Mouse (Mus musculus) midbrain, embryonic 11.5 days (tissue): Measurements from ENCODE around the gene C4bp. TPM values are rescaled to one million over a fixed set of nuclear protein-coding genes. Genes with fewer than 3 reads are reported as not detected.

Experiments used
- ATAC-seq: fragments of 200-750 bp; cut with Nextera tagmentation; 2 replicates; pipeline ENCODE4 v1.8.0; 2017; ENCODE audit warnings: moderate TSS enrichment, moderate library complexity; ENCODE audit not compliant: low FRiP score
- DNase-seq: peaks from one replicate; pipeline ENCODE4 v3.0.0; 2015; ENCODE audit warnings: low spot score; ENCODE audit errors: missing footprints
- H3K27ac ChIP-seq: fragments of 300-500 bp; sonication (generic); 2 replicates; pipeline ENCODE4 v1.5.1; 2014; ENCODE audit warnings: low read depth, low read length
- H3K27me3 ChIP-seq: fragments of 300-500 bp; sonication (generic); 2 replicates; pipeline ENCODE4 v1.6.1; 2014; ENCODE audit warnings: mild to moderate bottlenecking, low read length, moderate library complexity, mixed read lengths; ENCODE audit not compliant: control insufficient read depth, insufficient read depth
- H3K36me3 ChIP-seq: fragments of 300-500 bp; sonication (generic); 2 replicates; pipeline ENCODE4 v1.6.1; 2014; ENCODE audit warnings: mild to moderate bottlenecking, low read length, moderate library complexity, mixed read lengths; ENCODE audit not compliant: control insufficient read depth, insufficient read depth
- H3K4me1 ChIP-seq: fragments of 300-500 bp; sonication (generic); 2 replicates; pipeline ENCODE4 v1.6.1; 2014; ENCODE audit warnings: low read length; ENCODE audit not compliant: control insufficient read depth, insufficient read depth
- H3K4me2 ChIP-seq: fragments of 300-500 bp; sonication (generic); 2 replicates; pipeline ENCODE4 v1.6.1; 2014; ENCODE audit warnings: mild to moderate bottlenecking, moderate library complexity
- H3K4me3 ChIP-seq: fragments of 300-500 bp; sonication (generic); 2 replicates; pipeline ENCODE4 v1.5.1; 2014; ENCODE audit warnings: low read depth, low read length
- H3K9ac ChIP-seq: fragments of 300-500 bp; sonication (generic); 2 replicates; pipeline ENCODE4 v1.6.1; 2014; ENCODE audit warnings: low read length
- H3K9me3 ChIP-seq: fragments of 300-500 bp; sonication (generic); 2 replicates; pipeline ENCODE4 v1.6.1; 2016; ENCODE audit warnings: low read length; ENCODE audit not compliant: control insufficient read depth
- WGBS: fragments of 180-500 bp; shearing (Covaris S2); extraction: QIAGEN DNeasy Blood & Tissue Kit; methylation state at CpG from one replicate; pipeline ENCODE4 v1.1.7; 2014; 5-methylcytosine and 5-hydroxymethylcytosine counted together
- polyA plus RNA-seq: library from polyadenylated mRNA; unstranded; fragments of >200 nt; fragmentation: Nextera tagmentation; extraction: Ambion mirVana; gene quantifications from 2 replicates; pipeline ENCODE4 v1.2.1, GENCODE M21; 2014

C4bp gene
- polyA plus RNA-seq, 1 experiment from 2014 or later = 0.04 TPM

DNA sequence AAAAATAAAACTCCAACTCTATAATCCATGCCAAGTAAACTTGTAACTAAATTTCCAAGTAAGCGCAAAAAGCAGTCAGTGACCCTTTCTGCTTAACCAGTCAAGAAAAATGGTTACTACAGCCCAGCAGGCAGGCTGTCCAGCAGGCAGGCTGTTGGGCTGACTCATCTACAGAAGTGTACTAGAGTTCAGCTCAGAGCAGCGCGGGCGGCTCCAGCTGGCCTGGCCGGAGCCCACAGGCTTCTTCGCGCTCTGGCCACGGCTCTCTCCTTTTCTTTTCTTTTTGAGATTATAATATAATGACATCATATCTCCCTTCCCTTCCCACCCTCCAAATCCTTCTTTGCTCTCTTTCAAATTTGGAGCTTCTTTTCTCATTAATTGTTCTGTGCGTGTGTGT is 72.8 kb downstream of the C4bp start:
- H3K36me3 ChIP-seq = no peaks in the 10 kb centered on the region
- H3K9me3 ChIP-seq = no peaks in the 10 kb centered on the region
- DNase-seq = no peak
- H3K9ac ChIP-seq = no peak overlapping the region
- no peak for ATAC-seq
- no peak overlapping the region for H3K4me2 ChIP-seq
- H3K27ac ChIP-seq = no peak overlapping the region
- no peaks in the 10 kb centered on the region for H3K4me1 ChIP-seq
- no peaks in the 10 kb centered on the region for H3K27me3 ChIP-seq
- WGBS = 85% methylated on average over 9 of the region's 9 CpGs
- H3K4me3 ChIP-seq = no peak overlapping the region

Other genes starting within 250 kb of the C4bp start
- gene Cd55b, start 238.6 kb downstream of the C4bp start, polyA plus RNA-seq = not detected in 2 replicates
- 2.8 and 4.6 TPM in 2 replicates for gene Cd55, start 198.9 kb downstream of the C4bp start, polyA plus RNA-seq
- gene Zp3r, start 32.0 kb downstream of the C4bp start, polyA plus RNA-seq = not detected in 2 replicates
- not detected in 2 replicates for gene Gm29427, start 54.2 kb upstream of the C4bp start, polyA plus RNA-seq
- gene Yod1, start 55.7 kb upstream of the C4bp start, polyA plus RNA-seq = 11.7 and 13.6 TPM in 2 replicates
- gene Pfkfb2, start 67.6 kb upstream of the C4bp start, polyA plus RNA-seq = 6.3 and 9.5 TPM in 2 replicates
- 0.29 and 0.37 TPM in 2 replicates for gene AA986860, start 70.3 kb upstream of the C4bp start, polyA plus RNA-seq
- gene Fcamr, start 139.3 kb upstream of the C4bp start, polyA plus RNA-seq = not detected in 2 replicates
- gene Pigr, start 165.1 kb upstream of the C4bp start, polyA plus RNA-seq = not detected in 2 replicates
- 0.27 TPM in 1 of 2 replicates, not detected in the other for gene Fcmr, start 204.0 kb upstream of the C4bp start, polyA plus RNA-seq
- not detected in 2 replicates for gene Il24, start 225.8 kb upstream of the C4bp start, polyA plus RNA-seq
- not detected in 2 replicates for gene Il20, start 249.8 kb upstream of the C4bp start, polyA plus RNA-seq